Mouse (Mus musculus) frontal cortex, postnatal 14 days (tissue): ENCODE data around the gene Glis3.

ENCODE experiments used
- DNase-seq, 2 experiments: peaks; one replicate each; pipeline ENCODE4 v3.0.0; 2022; ENCODE audit warnings: low spot score in 2 of 2

Glis3 gene

GRCm38 (mm10) chr19:28333007-28333766 is 346.7 kb downstream of the Glis3 start:
- no peak for DNase-seq

- no peak for DNase-seq
Observed at GRCm38 (mm10) chr19:28328444-28329110, 351.3 kb downstream of the Glis3 start.

GRCm38 (mm10) chr19:28327536-28327935 is 352.3 kb downstream of the Glis3 start:
- no peak for DNase-seq

GRCm38 (mm10) chr19:28306036-28306435 is 373.8 kb downstream of the Glis3 start:
- DNase-seq = no peak

- no peak for DNase-seq
Observed at GRCm38 (mm10) chr19:28305510-28305909, 374.4 kb downstream of the Glis3 start.

- DNase-seq = no peak
Observed at GRCm38 (mm10) chr19:28302831-28303242, 377.0 kb downstream of the Glis3 start.

GRCm38 (mm10) chr19:28300226-28300625 is 379.7 kb downstream of the Glis3 start:
- DNase-seq = no peak

- DNase-seq = no peak
Observed at GRCm38 (mm10) chr19:28299211-28299775, 380.6 kb downstream of the Glis3 start.

GRCm38 (mm10) chr19:28298669-28299068 is 381.2 kb downstream of the Glis3 start:
- DNase-seq = no peak

GRCm38 (mm10) chr19:28291596-28291995 is 388.3 kb downstream of the Glis3 start:
- DNase-seq = no peak

GRCm38 (mm10) chr19:28289457-28289856 is 390.4 kb downstream of the Glis3 start:
- no peak for DNase-seq

- DNase-seq = no peak
Observed at GRCm38 (mm10) chr19:28287431-28287830, 392.4 kb downstream of the Glis3 start.

- no peak for DNase-seq
Observed at GRCm38 (mm10) chr19:28284098-28284569, 395.7 kb downstream of the Glis3 start.

GRCm38 (mm10) chr19:28283241-28284097 is 396.4 kb downstream of the Glis3 start:
- no peak for DNase-seq

GRCm38 (mm10) chr19:28281405-28281804 is 398.5 kb downstream of the Glis3 start:
- DNase-seq = no peak

GRCm38 (mm10) chr19:28277104-28277503 is 402.8 kb downstream of the Glis3 start:
- no peak for DNase-seq

- no peak for DNase-seq
Observed at GRCm38 (mm10) chr19:28274501-28274900, 405.4 kb downstream of the Glis3 start.

- no peak for DNase-seq
Observed at GRCm38 (mm10) chr19:28273946-28274345, 405.9 kb downstream of the Glis3 start.

GRCm38 (mm10) chr19:28266850-28267249 is 413.0 kb downstream of the Glis3 start:
- no peak for DNase-seq

- no peak for DNase-seq
Observed at GRCm38 (mm10) chr19:28265776-28266175, 414.1 kb downstream of the Glis3 start.

GRCm38 (mm10) chr19:28258907-28259675 is 420.8 kb downstream of the Glis3 start:
- no peak for DNase-seq
